Mouse (Mus musculus) urinary bladder, postnatal 25 days (tissue): Measurements from ENCODE around the gene Aif1l.

Experiments used
- DNase-seq: peaks from one replicate; pipeline ENCODE4 v3.0.0; 2022; ENCODE audit warnings: low spot score

Aif1l gene

DNA sequence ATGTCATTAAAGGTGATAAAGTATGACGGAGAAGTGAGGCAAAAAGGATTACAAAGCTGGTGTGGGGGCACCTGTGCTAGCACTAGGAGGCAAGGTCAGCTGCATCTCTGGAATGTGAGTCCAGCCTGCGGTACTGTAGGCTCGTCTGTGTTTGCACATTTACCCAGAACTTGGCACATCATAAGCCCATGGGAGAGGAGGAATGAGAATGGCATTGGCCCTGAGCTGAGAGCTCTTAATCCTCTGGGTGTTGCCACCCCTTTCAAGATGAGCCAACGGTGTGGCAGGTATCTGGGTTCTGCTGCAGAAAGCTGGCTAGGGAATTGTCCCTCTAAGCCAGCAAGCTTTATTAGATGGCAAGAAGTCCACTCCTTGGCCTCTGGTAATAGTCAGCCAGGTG, 69.8 kb downstream of the Aif1l start:
- DNase-seq = no peak

DNA sequence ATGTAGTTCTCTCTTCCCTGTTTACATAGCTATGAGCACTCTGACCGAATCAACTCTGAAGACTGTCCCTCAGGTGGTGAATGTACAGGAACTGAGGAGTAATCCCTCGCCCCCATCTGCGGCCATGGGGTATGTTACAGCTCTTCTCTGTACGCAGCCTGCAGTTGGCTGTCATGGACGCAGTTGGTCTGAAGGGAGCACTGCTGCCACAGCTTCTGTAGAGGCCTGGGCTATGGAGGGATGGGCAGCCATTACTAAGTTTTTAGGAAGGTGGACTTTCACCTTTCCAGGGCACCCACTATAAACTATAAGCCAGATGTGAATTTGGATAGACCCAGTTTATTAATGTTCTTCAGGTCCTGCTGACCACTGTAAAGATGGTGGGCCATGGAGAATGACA, 70.3 kb downstream of the Aif1l start:
- no peak for DNase-seq
